ENCODE assay signal across 8 mouse cellular contexts in the genomic region with DNA sequence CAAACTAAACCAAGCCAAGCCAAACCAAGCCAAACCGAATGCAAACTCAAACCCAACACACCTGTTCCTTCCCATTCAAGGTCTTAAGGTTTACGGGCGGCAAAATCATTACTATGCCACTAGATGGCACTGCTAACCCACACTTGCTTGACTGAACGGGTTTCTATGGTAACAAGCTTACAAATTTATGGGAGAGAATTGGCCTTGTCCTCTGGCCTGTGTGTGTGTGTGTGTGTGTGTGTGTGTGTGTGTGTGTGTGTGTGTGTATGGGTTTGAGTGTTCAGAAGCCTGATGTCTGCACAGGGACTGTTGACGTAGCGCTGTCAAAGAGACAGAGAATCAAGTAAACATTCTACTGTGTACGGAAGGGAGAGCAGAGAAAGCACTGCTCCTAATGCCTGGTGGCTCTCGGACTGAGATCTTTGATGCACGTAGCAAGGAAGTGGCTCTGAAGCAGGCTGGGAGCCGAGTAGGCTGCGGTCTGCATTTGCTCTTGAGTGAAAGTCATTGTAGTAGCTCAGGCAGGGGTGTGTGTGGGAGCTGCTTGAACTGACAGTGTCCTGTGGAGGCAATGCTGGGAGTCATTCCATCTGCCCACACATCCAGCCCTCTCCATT.
DNase-seq lines count a peak whose midpoint lies in the region; ATAC-seq and TF ChIP-seq lines count a peak whose summit lies in the region.

No protein-coding gene starts in this region.

- peaks cover 13% of the 10 kb centered on the region for H3K4me1 ChIP-seq in embryonic facial prominence, embryonic 10.5 days
- H3K4me1 ChIP-seq in heart, embryonic 11.5 days (ENCODE audit: control insufficient read depth, insufficient read depth, low read length): peaks cover 3% of the 10 kb centered on the region
- H3K4me1 ChIP-seq in kidney, embryonic 15.5 days: peaks cover 14% of the 10 kb centered on the region
- H3K4me1 ChIP-seq in limb, embryonic 15.5 days: no peaks in the 10 kb centered on the region; the same call in 1 of the 2 replicates
- peaks cover 5% of the 10 kb centered on the region; the same call in 1 of the 2 replicates for H3K4me1 ChIP-seq in midbrain, postnatal 0 days (ENCODE audit: insufficient read depth, low read length)
- H3K4me1 ChIP-seq in stomach, embryonic 14.5 days (ENCODE audit: control insufficient read depth, insufficient read depth, low read length): peaks cover 6% of the 10 kb centered on the region; the same call in 1 of the 2 replicates

- H3K27me3 ChIP-seq in embryonic facial prominence, embryonic 10.5 days (replicated peaks; ENCODE audit: low read depth, poor library complexity, severe bottlenecking): no peaks in the 10 kb centered on the region
- H3K27me3 ChIP-seq in heart, embryonic 11.5 days (ENCODE audit: control insufficient read depth, insufficient read depth, low read length): no peaks in the 10 kb centered on the region
- no peaks in the 10 kb centered on the region for H3K27me3 ChIP-seq in kidney, embryonic 15.5 days
- H3K27me3 ChIP-seq in limb, embryonic 15.5 days: no peaks in the 10 kb centered on the region
- no peaks in the 10 kb centered on the region for H3K27me3 ChIP-seq in midbrain, postnatal 0 days (ENCODE audit: insufficient read depth, low read length)
- no peaks in the 10 kb centered on the region for H3K27me3 ChIP-seq in stomach, embryonic 14.5 days (ENCODE audit: control insufficient read depth, insufficient read depth, low read length)

- peak overlapping the region; percentile 35 for H3K4me3 ChIP-seq in embryonic facial prominence, embryonic 10.5 days
- peak overlapping the region; percentile 34 for H3K4me3 ChIP-seq in heart, embryonic 11.5 days (ENCODE audit: low read depth, low read length)
- peak overlapping the region; percentile 36 for H3K4me3 ChIP-seq in kidney, embryonic 15.5 days (replicated peaks)
- peak overlapping the region; percentile 23; the same call in 1 of the 2 replicates for H3K4me3 ChIP-seq in limb, embryonic 15.5 days
- H3K4me3 ChIP-seq in midbrain, postnatal 0 days (ENCODE audit: low read depth, low read length): peak overlapping the region; percentile 22
- H3K4me3 ChIP-seq in stomach, embryonic 14.5 days (ENCODE audit: low read depth, low read length): no peak overlapping the region

- WGBS in embryonic facial prominence, embryonic 10.5 days: 18% methylated on average over 11 of the region's 11 CpGs
- 20% methylated on average over 11 of the region's 11 CpGs for WGBS in heart, embryonic 11.5 days (ENCODE audit: insufficient replicate concordance)
- WGBS in kidney, embryonic 15.5 days: 4% methylated on average over 11 of the region's 11 CpGs
- WGBS in limb, embryonic 15.5 days: 11% methylated on average over 11 of the region's 11 CpGs
- 1% methylated on average over 11 of the region's 11 CpGs for WGBS in midbrain, postnatal 0 days
- 3% methylated on average over 11 of the region's 11 CpGs for WGBS in stomach, embryonic 14.5 days

- H3K27ac ChIP-seq in embryonic facial prominence, embryonic 10.5 days (replicated peaks): no peak overlapping the region
- H3K27ac ChIP-seq in heart, embryonic 11.5 days (ENCODE audit: low read depth, low read length): no peak overlapping the region
- H3K27ac ChIP-seq in kidney, embryonic 15.5 days: 0 out of 2 replicates have a peak overlapping the region, but pooled peaks have one; percentile 9
- H3K27ac ChIP-seq in limb, embryonic 15.5 days: no peak overlapping the region
- H3K27ac ChIP-seq in midbrain, postnatal 0 days (ENCODE audit: low read depth, low read length): peak overlapping the region; percentile 77
- H3K27ac ChIP-seq in stomach, embryonic 14.5 days (ENCODE audit: low read length): no peak overlapping the region

- TF ChIP-seq CTCF in midbrain, postnatal 0 days (IDR thresholded peaks at IDR 0.05): peak; percentile 98

- H3K9ac ChIP-seq in heart, embryonic 11.5 days (ENCODE audit: low read depth, low read length): no peak overlapping the region
- no peak overlapping the region for H3K9ac ChIP-seq in kidney, embryonic 15.5 days
- H3K9ac ChIP-seq in limb, embryonic 15.5 days: no peak overlapping the region
- peak overlapping the region; percentile 52 for H3K9ac ChIP-seq in midbrain, postnatal 0 days (replicated peaks; ENCODE audit: low read length, poor library complexity, severe bottlenecking)
- no peak overlapping the region for H3K9ac ChIP-seq in stomach, embryonic 14.5 days (replicated peaks; ENCODE audit: low read depth, low read length)

- peak; percentile 17; the same call in 1 of the 2 replicates for ATAC-seq in heart, embryonic 11.5 days (replicated peaks; ENCODE audit: insufficient number of reproducible peaks, low FRiP score, low TSS enrichment)
- peak; percentile 73 for ATAC-seq in kidney, embryonic 15.5 days (replicated peaks; ENCODE audit: low FRiP score)
- ATAC-seq in limb, embryonic 15.5 days (ENCODE audit: insufficient number of reproducible peaks, low FRiP score, low TSS enrichment, low read depth): 0 out of 2 replicates have a peak, but pooled peaks have one; percentile 22
- peak; percentile 84 for ATAC-seq in midbrain, postnatal 0 days (ENCODE audit: low FRiP score)
- ATAC-seq in stomach, embryonic 14.5 days (ENCODE audit: insufficient number of reproducible peaks, insufficient read depth, low FRiP score, low read depth): peak; percentile 65; the same call in 1 of the 2 replicates

- peak; percentile 79 for DNase-seq in 416B (ENCODE audit: low read depth)
- peak; percentile 61 for DNase-seq in adrenal gland, adult 2 months
- DNase-seq in embryonic facial prominence, embryonic 10.5 days (ENCODE audit: low spot score): peak; percentile 72
- peak; percentile 94 for DNase-seq in midbrain, postnatal 0 days (ENCODE audit: low spot score)

- no peaks in the 10 kb centered on the region for H3K9me3 ChIP-seq in embryonic facial prominence, embryonic 10.5 days
- no peaks in the 10 kb centered on the region for H3K9me3 ChIP-seq in heart, embryonic 11.5 days (replicated peaks; ENCODE audit: control insufficient read depth, low read length)
- H3K9me3 ChIP-seq in kidney, embryonic 15.5 days (replicated peaks): no peaks in the 10 kb centered on the region
- H3K9me3 ChIP-seq in limb, embryonic 15.5 days: no peaks in the 10 kb centered on the region
- H3K9me3 ChIP-seq in midbrain, postnatal 0 days (ENCODE audit: low read length): no peaks in the 10 kb centered on the region
- H3K9me3 ChIP-seq in stomach, embryonic 14.5 days (ENCODE audit: control insufficient read depth, low read depth, low read length): no peaks in the 10 kb centered on the region

- H3K4me2 ChIP-seq in heart, embryonic 11.5 days: peak overlapping the region; percentile 64
- H3K4me2 ChIP-seq in kidney, embryonic 15.5 days: peak overlapping the region; percentile 59
- peak overlapping the region; percentile 36 for H3K4me2 ChIP-seq in limb, embryonic 15.5 days
- H3K4me2 ChIP-seq in midbrain, postnatal 0 days (ENCODE audit: low read depth, low read length, poor library complexity, severe bottlenecking): peak overlapping the region; percentile 51
- peak overlapping the region; percentile 40 for H3K4me2 ChIP-seq in stomach, embryonic 14.5 days (replicated peaks; ENCODE audit: low read depth, low read length)

- no peaks in the 10 kb centered on the region for H3K36me3 ChIP-seq in embryonic facial prominence, embryonic 10.5 days (replicated peaks)
- no peaks in the 10 kb centered on the region for H3K36me3 ChIP-seq in heart, embryonic 11.5 days (ENCODE audit: control insufficient read depth, insufficient read depth, low read length)
- H3K36me3 ChIP-seq in kidney, embryonic 15.5 days: no peaks in the 10 kb centered on the region
- H3K36me3 ChIP-seq in limb, embryonic 15.5 days: no peaks in the 10 kb centered on the region
- no peaks in the 10 kb centered on the region for H3K36me3 ChIP-seq in midbrain, postnatal 0 days (ENCODE audit: insufficient read depth, low read length)
- no peaks in the 10 kb centered on the region for H3K36me3 ChIP-seq in stomach, embryonic 14.5 days (ENCODE audit: control insufficient read depth, insufficient read depth, low read length)

Comparison
In these comparisons a context has a peak if more than half of its experiments do, and no peak if none do; other contexts are left out.
1. H3K27ac ChIP-seq: peak in kidney, embryonic 15.5 days (single experiment) and midbrain, postnatal 0 days (single experiment); none in embryonic facial prominence, embryonic 10.5 days (single experiment), heart, embryonic 11.5 days (single experiment), limb, embryonic 15.5 days (single experiment) and stomach, embryonic 14.5 days (single experiment).
2. ATAC-seq: peak in every context shown above with its lines; median percentile 84 in midbrain, postnatal 0 days; 73 in kidney, embryonic 15.5 days; 65 in stomach, embryonic 14.5 days; 22 in limb, embryonic 15.5 days; 17 in heart, embryonic 11.5 days.
3. Peak in every context shown above with its lines, with median percentiles within 50 percentile points of each other: DNase-seq and H3K4me2 ChIP-seq.